Mouse (Mus musculus): ENCODE measurements at regions not wholly inside any gene's neighbourhood (a gene's known extent, or its start where the extent isn't known, plus 50 kb on each side); places are given as distances from the start of the nearest gene placed in this dataset.

- TF ChIP-seq CTCF (IDR thresholded peaks at IDR 0.05; ENCODE audit: control insufficient read depth, insufficient read depth, insufficient read length) (no peak), MYOD1 (IDR thresholded peaks at IDR 0.05; ENCODE audit: control insufficient read depth, insufficient read length, low read depth) (no peak)
Measured at GRCm38 (mm10) chr12:25242369-25242768, 145.4 kb upstream of the Id2 start.
